Mouse (Mus musculus) brown adipose tissue, adult 24 weeks (tissue): ENCODE measurements around the gene Tet2. TPM values are rescaled to one million over a fixed set of nuclear protein-coding genes. Genes with fewer than 3 reads are reported as not detected.

ENCODE experiments used
- H3K27ac ChIP-seq: fragments of 200-500 bp; replicated peaks from 2 replicates; pipeline ENCODE4 v1.5.1; 2012; ENCODE audit warnings: low read depth, mild to moderate bottlenecking, low read length
- H3K4me1 ChIP-seq: fragments of 200-500 bp; 2 replicates; pipeline ENCODE4 v1.6.1; 2012; ENCODE audit warnings: low read length, mixed read lengths; ENCODE audit not compliant: control insufficient read depth, insufficient read depth, insufficient read length
- H3K4me3 ChIP-seq: fragments of 200-500 bp; 2 replicates; pipeline ENCODE4 v1.5.1; 2012; ENCODE audit warnings: low read depth, mild to moderate bottlenecking, low read length, moderate library complexity; ENCODE audit not compliant: insufficient read depth
- polyA plus RNA-seq: library from polyadenylated mRNA; stranded (reverse); fragments of >200 nt; gene quantifications from 2 replicates; pipeline ENCODE4 v1.2.4, GENCODE M21; 2012; ENCODE audit not compliant: missing spikeins, insufficient read depth, insufficient read length

Gene Tet2
- polyA plus RNA-seq, 1 experiment: 8.7 TPM

- no peak overlapping the region for H3K4me3 ChIP-seq
Observed at GRCm38 (mm10) chr3:133557602-133558001, 12.7 kb upstream of the Tet2 start.

GRCm38 (mm10) chr3:133557154-133557553, 12.2 kb upstream of the Tet2 start:
- H3K4me3 ChIP-seq: no peak overlapping the region
- no peak overlapping the region for H3K27ac ChIP-seq
- no peaks in the 10 kb centered on the region for H3K4me1 ChIP-seq

More at GRCm38 (mm10) chr3:133557602-133558001, 12.7 kb upstream of the Tet2 start:
- Histone ChIP-seq H3K27ac (no peak overlapping the region), H3K4me1 (no peaks in the 10 kb centered on the region)

- H3K27ac ChIP-seq: no peak overlapping the region
- no peaks in the 10 kb centered on the region for H3K4me1 ChIP-seq
- no peak overlapping the region for H3K4me3 ChIP-seq
Observed at GRCm38 (mm10) chr3:133555378-133555777, 10.4 kb upstream of the Tet2 start.

- Histone ChIP-seq H3K27ac (no peak overlapping the region), H3K4me1 (no peaks in the 10 kb centered on the region)
Observed at GRCm38 (mm10) chr3:133554552-133555067, 9.7 kb upstream of the Tet2 start.

GRCm38 (mm10) chr3:133554092-133554491, 9.2 kb upstream of the Tet2 start:
- Histone ChIP-seq H3K4me1 (no peaks in the 10 kb centered on the region), H3K27ac (no peak overlapping the region), H3K4me3 (no peak overlapping the region)

More at GRCm38 (mm10) chr3:133554552-133555067, 9.7 kb upstream of the Tet2 start:
- H3K4me3 ChIP-seq: no peak overlapping the region

- Histone ChIP-seq H3K4me1 (no peaks in the 10 kb centered on the region; the same call in 1 of the 2 replicates), H3K4me3 (no peak overlapping the region), H3K27ac (no peak overlapping the region)
Observed at GRCm38 (mm10) chr3:133551941-133552340, 7.0 kb upstream of the Tet2 start.

- no peaks in the 10 kb centered on the region; the same call in 1 of the 2 replicates for H3K4me1 ChIP-seq
- H3K27ac ChIP-seq: no peak overlapping the region
- H3K4me3 ChIP-seq: no peak overlapping the region
Observed at GRCm38 (mm10) chr3:133549385-133550170, 4.6 kb upstream of the Tet2 start.

- no peaks in the 10 kb centered on the region; the same call in 1 of the 2 replicates for H3K4me1 ChIP-seq
- H3K4me3 ChIP-seq: no peak overlapping the region
- H3K27ac ChIP-seq: no peak overlapping the region
Observed at GRCm38 (mm10) chr3:133548613-133549012, 3.7 kb upstream of the Tet2 start.

GRCm38 (mm10) chr3:133546790-133547189, 1.9 kb upstream of the Tet2 start:
- Histone ChIP-seq H3K4me1 (no peaks in the 10 kb centered on the region; the same call in 1 of the 2 replicates), H3K27ac (no peak overlapping the region), H3K4me3 (no peak overlapping the region)

- Histone ChIP-seq H3K27ac (0 out of 2 replicates have a peak overlapping the region, but pooled peaks have one; percentile 39), H3K4me3 (peak overlapping the region; percentile 90)
Observed at GRCm38 (mm10) chr3:133545304-133545666, 346 bp upstream of the Tet2 start.

GRCm38 (mm10) chr3:133544131-133544550, 798 bp downstream of the Tet2 start:
- Histone ChIP-seq H3K4me1 (peaks cover 2% of the 10 kb centered on the region), H3K27ac (peak overlapping the region; percentile 89), H3K4me3 (peak overlapping the region; percentile 90)

More at GRCm38 (mm10) chr3:133545304-133545666, 346 bp upstream of the Tet2 start:
- peaks cover 2% of the 10 kb centered on the region for H3K4me1 ChIP-seq

GRCm38 (mm10) chr3:133543101-133544020, 1.6 kb downstream of the Tet2 start:
- Histone ChIP-seq H3K4me3 (peak overlapping the region; percentile 90), H3K27ac (peak overlapping the region; percentile 89), H3K4me1 (peaks cover 2% of the 10 kb centered on the region; the same call in 1 of the 2 replicates)

- no peak overlapping the region for H3K27ac ChIP-seq
- no peak overlapping the region for H3K4me3 ChIP-seq
- peaks cover 2% of the 10 kb centered on the region; the same call in 1 of the 2 replicates for H3K4me1 ChIP-seq
Observed at GRCm38 (mm10) chr3:133542084-133542483, 2.9 kb downstream of the Tet2 start.

GRCm38 (mm10) chr3:133541000-133541399, 3.9 kb downstream of the Tet2 start:
- Histone ChIP-seq H3K4me3 (no peak overlapping the region), H3K4me1 (peaks cover 2% of the 10 kb centered on the region; the same call in 1 of the 2 replicates)

GRCm38 (mm10) chr3:133539991-133540390, 4.9 kb downstream of the Tet2 start:
- Histone ChIP-seq H3K4me3 (no peak overlapping the region), H3K27ac (no peak overlapping the region), H3K4me1 (peaks cover 2% of the 10 kb centered on the region; the same call in 1 of the 2 replicates)

More at GRCm38 (mm10) chr3:133541000-133541399, 3.9 kb downstream of the Tet2 start:
- no peak overlapping the region for H3K27ac ChIP-seq
